Mouse (Mus musculus) T-helper 17 cell (primary cell): ENCODE measurements at regions not wholly inside any gene's neighbourhood (a gene's known extent, or its start where the extent isn't known, plus 50 kb on each side); places are given as distances from the start of the nearest gene placed in this dataset.

Experiments used
- in situ Hi-C, 2 experiments: fragments of 300-600 bp; cut with MboI, MseI; formaldehyde crosslinking; loops; 1 replicate in 1 of 2; 2 replicates in 1 of 2; pipeline ENCODE4 v1.15.1; 2025; ENCODE audit warnings: high pct_unique_total_duplicates in 2 of 2

DNA sequence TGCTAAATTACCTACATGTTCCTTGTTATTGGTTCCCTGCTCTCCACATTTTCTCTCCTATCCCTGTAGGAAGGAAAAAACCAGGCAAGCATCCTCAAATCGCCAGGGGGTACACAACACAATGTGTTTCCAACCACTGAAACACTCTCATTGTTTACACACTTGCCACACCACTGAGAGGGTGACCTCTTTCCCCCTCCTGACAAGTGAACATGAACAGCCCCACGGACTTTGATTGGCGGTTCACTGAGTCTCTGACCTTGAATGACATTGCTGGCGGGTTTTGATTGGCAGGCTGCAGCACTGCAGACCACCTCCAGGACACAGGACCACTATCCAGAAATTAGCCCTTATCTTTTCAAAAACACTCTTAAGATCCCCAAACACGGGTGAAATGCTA lies 211.7 kb upstream of the Onecut1 start:
- in situ Hi-C loops: no loop called here

DNA sequence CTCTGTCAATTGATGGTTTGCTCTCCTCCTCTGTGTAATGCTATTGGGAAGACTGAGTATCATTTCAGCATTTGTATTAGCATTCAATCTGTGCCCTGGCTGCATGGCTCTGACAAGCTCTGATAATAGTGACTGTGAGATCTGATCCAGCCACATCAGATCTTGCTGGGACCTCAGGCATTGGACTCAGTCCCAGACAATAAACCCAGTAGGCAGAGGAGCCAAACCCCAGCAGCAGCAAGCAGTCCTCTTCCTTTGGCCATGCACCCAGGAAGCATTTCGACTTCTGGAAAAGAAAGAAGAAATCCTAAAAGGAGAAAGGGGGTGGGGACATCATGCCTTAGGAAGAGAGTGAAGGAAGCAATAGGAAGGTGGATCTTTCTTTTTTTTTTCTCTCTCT lies 205.8 kb upstream of the Onecut1 start:
- in situ Hi-C loops: no loop called here

DNA sequence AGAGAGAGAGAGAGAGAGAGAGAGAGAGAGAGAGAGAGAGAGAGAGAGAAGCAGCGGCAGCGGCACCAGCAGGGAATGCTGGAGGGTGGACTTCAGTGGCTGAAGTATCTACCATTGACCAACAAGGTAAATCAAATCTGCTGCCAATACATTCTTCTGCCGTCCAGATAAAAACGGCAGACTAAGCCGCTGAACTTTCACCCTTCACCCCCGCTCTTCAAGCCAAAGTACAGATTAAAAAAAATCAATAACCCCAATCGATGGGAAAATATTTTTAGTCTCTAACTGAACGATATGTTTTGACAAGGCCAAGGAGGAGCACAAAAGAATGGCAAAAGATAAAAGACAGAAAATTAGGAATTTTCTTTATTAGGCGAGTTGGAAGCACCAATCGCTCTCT lies 205.3 kb upstream of the Onecut1 start:
- in situ Hi-C loops: no loop called here

DNA sequence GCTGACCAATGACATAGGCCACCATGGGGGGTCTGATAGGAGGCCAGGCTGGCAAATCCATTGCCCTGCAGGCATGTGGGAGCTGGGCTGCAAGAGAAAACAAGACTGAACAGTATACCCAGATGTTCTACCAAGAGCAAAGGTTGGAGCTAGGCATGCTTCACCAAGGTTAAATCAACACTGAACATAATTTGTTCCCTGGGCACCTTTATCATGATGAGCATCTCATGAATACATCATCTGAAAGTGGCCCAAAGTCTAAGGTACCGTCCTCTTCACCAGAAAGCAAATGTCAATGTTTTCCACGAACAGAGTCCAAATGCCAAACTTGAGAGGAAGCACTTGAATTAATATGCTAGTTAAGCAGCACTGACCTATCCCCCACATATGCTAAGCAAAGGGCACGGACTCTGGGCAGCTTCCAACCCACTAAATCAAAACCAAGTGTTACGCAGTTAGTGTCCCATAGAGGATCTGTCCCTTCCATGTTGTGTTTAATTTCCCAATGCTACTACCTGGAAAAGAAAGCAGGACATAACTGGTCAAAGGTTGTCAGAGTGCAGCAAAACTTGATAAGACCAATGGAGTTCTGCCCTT lies 190.3 kb upstream of the Onecut1 start:
- in situ Hi-C loops: no loop called here

DNA sequence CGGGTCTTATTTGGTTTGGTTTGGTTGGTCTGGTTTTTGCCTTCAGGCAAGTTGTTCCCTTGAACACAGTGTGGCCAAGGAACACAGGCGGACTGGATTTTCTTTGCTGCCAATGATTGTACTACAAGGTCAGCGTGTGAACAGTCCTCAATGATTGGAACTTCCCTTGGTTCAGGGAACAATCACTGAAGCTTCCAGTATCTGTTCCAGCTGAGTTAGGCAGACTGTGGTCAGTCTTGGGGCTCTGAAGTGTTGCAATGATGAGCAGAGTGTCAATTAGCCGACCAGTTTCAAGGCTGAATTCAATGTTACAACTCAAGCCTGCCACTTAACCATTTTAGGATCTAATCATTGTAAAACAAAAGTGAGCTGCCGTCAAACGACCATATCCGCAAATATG lies 189.5 kb upstream of the Onecut1 start:
- in situ Hi-C loops: no loop called here

DNA sequence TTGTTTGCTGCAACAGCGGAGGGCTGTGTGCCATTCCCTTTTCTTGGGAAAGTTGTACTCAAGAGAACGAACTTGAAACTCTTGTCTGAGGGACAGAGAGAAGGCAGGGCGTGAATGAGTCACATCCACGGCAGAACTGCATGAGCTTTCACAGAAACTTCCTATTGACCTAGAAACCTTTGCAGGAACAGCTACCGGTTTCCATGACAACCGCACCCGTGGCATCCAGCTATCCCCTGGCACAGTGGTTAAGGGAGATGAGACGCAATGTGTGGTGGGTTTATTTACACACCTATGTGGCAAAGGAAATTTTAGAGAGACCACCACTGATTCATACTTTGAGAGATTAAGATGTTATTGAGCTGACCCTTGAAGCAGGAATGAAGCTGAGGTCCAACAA lies 163.5 kb upstream of the Onecut1 start:
- in situ Hi-C loops: loop anchor here in 1 of 2 experiments (25.0 kb wide), 1 partner anchor 314 kb away; no protein-coding TSS in a partner anchor

DNA sequence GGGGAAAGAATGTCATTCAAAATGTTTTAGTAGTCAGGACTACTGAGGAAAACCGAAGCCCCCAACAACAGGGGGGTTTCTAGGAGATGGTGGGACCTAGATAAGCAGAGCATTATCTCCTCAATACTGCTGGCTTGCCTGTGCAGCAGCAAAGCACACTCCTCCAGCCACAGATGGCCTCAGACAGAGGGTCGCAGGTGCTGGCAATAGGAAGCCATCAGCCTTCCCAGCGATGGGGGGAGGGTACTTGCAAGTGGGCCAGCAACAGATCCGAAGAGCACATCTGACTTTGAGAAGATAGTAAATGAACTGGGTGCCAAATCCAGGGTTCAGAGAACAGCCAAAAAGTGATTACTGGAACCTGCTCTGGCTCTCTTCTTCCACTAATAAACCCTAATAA lies 156.0 kb upstream of the Onecut1 start:
- in situ Hi-C loops: no loop called here

DNA sequence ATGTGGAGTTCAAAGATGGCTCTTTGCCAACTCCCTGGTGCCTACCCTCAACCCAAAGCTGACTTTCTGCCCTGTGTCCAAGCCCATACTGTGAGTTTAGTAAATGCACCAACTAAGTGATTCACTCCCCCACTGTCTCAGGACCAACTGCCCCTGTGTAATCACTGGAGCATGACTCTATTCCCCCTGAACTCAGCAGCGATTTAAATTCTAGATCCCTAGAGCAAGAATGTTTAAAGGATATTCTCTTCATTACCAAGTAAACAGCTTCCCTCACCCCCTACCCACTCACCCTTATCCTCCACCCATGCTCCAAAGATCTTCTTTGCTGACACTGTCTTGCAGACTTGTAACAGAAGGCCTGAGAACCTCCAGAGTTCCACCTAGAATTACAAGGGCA lies 154.1 kb upstream of the Onecut1 start:
- in situ Hi-C loops: no loop called here

DNA sequence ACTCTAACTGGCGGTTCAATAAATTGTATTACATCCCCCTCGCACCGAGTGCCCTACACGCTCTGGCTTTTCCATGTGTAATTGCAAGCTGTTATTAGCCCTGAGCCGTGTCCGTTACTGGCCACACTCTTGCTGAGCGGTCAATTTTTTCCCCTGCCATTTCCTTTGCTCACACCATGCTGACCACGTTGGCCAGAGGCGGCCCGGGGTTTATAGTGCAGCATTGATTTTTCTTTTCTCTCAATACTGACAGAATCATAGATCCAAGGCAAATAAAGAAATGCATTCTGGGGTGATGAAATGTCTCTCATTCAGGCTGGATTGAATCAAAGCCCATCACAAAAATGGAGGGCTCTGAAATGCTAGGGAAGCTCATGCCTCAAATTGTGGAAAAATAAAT lies 150.0 kb upstream of the Onecut1 start:
- in situ Hi-C loops: no loop called here

DNA sequence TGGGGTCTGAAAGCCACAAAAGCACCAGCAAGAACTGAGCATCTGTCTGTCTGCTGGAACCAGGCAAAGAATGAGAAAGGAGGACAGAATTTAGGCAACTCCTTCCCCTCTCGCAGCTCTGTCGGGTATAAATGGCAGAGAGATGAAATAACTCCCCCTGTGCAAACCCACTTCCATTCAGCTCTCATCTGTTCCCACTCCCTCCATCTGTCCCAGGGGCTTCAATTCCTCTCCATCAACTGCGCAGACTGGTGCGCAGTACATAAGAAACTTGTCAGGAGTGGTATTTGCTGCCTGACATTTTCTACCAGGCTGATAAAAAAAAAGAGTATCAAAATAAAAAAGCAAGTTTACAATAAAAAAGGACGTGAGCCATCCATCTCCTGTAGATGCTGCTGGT lies 129.3 kb upstream of the Onecut1 start:
- in situ Hi-C loops: no loop called here

DNA sequence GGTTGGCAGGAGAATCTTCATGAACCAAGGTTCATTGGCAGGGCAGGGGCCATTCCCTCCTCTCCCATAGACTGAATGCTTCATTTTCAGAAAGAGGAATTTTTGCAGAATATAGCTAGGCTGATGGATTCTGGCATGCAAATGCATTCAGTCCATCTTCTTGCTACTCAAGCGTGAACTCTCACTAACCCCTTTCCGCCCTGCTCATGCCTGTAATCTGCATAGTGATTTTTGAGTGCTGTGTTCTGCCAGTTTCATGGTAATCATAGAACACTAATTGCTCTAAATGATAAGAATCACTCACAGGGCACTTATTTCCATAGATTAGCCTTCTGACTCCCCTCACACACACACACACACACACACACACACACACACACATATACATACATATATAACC lies 119.8 kb upstream of the Onecut1 start:
- in situ Hi-C loops: no loop called here

DNA sequence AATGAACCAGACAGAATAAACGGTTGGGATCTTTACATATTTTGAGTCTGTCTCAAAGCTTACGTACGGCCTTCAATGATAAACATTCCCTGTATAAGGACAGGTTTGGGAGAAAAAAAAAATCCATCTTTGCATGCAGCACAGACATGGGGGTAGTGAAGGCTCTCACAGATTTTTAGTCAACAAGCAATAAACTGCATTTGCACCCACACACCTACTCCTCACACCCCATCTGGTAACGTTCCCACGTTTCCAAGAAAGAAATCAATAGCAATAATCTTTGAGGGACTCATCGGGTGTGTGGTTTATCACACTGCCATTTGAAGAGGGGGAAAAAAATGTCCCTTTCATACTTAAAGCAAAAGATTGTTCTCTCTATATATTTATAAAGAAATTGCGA lies 113.8 kb upstream of the Onecut1 start:
- in situ Hi-C loops: no loop called here

DNA sequence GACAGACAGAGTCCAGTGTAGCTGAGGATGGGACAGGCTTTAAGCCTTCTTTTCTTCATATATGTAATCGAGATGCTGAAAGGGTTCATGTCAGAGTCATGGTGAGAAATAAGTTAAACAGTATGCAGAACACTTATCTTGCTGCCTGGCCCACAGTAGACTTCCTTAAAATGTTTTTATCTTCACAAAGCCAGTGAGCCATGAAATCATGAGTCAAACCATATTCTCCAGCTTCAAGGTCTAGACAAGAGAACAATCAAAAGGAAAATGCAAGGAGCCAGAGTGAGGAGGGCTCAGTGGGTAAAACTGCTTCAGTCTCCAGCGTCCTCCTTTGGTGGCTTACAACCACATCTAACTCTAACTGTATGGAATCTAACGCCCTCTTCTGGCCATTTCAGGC lies 103.7 kb upstream of the Onecut1 start:
- in situ Hi-C loops: no loop called here

DNA sequence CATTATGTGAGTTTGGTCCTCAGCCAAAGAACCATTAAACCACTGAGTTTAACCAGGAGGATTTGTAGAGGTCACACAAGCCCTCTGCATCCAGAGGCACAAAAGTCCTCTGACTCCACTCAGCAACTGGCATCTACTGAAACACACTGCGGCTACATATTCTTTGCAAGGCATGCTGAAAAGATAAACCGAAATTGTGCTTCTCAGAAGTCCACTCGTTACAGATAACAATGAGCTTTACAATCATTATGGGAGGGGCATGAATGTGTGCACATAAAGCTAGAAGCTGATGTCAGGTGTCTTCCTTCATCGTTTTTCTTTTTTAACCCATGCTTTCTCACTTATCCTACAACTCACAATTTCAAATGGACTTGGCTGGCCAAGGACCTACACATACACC lies 102.8 kb upstream of the Onecut1 start:
- in situ Hi-C loops: no loop called here

DNA sequence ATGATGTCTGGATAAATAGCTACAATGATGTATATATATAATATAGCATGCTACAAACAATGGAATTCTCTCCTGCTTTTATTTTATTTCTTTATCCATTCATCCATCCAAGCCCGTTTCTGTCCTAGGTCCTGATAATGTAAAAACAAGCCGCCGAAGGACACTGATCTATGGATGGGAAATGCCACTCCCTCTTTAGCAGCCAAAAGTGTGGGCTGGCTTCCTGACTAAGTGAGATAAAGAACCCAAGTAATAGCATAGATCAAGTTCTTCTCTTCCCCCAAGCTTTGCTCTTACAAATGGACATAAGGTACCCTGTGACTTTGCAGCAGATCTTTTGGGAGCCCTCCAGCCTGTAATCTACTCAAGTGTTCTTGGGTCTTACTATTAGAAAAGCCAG lies 81.3 kb upstream of the Onecut1 start:
- in situ Hi-C loops: no loop called here

DNA sequence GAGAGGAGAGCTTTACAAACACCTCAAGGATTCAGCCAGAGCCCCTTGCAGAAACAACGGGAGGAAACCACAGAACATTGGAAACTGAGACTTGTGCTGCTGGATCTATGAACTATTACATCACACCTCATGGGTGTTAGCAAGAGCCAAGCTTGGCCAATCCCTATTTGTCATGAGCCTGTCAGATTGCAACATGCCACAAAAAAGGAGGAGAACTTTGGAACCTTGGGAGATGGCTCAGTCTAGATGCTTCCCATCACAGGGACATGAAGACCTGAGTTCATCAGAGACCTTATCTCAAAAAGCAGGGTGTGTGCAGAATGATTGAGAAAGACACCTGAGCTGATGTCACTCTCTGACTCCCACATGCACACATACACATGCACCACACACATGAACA lies 68.3 kb upstream of the Onecut1 start:
- in situ Hi-C loops: no loop called here

DNA sequence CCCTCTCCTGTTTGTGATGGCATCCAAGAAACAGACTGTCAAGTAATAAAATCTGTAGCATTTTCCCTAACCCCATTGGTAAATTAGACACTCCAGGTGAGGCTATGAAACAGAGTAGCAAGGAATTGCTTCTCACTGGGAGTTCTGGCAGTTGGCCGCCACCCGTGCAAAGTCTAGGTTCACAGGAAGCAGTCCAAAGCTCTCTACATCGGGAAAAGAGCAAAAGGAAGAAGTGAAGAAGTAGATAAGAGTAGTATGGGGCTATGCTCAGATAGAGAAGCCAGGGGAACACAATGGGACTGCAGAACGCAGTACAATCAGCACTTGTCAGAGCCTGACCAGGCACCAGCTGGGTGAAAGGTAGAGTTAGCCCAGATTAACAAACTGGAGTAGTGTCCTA lies 65.7 kb upstream of the Onecut1 start:
- in situ Hi-C loops: no loop called here

DNA sequence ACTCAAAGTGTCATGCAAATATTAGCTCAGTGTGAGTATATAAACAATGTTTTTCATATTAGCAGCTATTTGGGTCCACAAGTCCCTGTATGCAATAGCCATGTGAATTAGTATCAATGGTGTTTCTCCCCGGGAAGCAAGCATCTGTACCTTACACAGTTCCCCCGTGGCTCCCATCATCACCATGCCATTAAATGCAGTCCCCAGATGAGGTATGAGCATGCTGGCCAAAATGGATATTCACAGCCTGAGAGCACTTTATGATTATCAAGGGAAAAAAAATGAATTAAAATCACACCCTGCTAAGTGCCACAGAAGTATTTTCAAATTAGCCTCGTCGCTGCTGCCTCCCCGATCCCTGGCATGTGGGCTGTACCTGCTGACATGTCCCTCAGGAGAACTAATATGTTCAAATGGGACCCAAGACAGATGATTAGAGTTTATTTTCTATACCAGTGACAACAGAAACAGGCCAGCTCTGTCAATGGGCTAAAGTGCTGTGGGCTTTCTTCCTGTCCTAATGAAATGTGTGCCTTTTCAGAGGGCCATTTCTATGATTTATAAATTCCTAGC lies 64.4 kb upstream of the Onecut1 start:
- in situ Hi-C loops: no loop called here

DNA sequence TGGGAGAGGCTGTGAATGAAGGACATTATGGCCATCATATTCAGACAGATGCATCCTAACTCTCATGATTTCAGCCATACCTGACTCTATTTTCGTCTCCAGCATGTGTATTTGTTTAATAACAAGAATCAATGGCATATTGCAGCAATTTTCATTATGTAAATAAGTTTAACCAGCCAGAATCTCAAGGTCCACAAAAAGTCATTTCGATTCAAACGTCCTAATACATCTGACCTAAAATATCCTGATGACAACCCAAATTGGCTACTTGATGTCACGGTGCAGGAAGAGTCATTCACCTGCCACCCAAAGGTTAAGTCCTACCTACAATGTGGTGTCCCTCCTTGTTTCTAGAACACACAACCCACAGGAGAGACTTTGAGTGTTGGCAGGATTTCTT lies 60.6 kb upstream of the Onecut1 start:
- in situ Hi-C loops: no loop called here

DNA sequence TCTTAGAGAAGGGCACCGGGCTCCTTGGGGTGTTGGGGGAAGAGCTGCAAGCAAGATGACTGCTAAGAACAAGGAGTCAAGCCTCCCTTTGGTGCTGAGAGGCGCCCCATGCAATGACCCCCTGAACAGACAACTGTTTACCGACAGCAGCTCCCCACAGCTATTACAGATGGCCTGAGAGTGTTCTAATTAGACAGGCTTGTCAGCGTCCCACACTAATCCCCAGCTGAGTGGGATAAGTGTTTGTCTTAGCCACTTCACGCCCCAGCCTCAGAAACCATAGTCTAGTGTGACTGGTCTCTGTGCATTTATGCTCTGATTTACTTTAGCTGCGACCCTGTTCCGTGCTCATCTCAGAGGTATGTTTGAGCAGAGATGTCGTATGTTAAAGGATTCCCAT lies 50.3 kb upstream of the Onecut1 start:
- in situ Hi-C loops: loop anchor here in 1 of 2 experiments (10.0 kb wide), 1 partner anchor 407 kb away; no protein-coding TSS in a partner anchor
